Mouse (Mus musculus): ENCODE results near the gene Tmco4. TPM values are rescaled to one million over a fixed set of nuclear protein-coding genes. Genes with fewer than 3 reads are reported as not detected.

The Tmco4 gene
- polyA plus RNA-seq, 1 experiment from 2014 or later = 6.1 TPM

DNA sequence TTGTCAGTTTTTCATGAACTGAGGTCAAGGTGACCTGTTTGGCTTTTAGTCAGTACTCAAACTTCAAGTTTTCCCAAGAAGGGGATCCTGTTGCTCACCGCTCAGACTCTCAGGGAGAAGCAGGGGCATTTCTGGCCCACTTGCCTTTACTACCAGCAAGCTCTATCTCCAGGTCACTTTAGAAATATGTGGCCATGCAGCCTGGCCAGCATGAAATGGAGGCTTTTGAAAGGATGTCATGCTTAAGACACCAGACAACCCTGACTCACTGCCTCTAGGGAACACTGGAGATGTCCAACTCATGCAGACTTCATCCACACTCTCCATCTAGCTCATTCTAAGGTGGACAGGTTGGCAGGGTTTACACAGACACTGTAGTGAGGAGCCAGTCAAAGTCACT, 132.8 kb downstream of the Tmco4 start:
- 83% methylated on average over 1 of the region's 1 CpGs for WGBS
- no peak for ATAC-seq (replicated peaks; ENCODE audit: low FRiP score)
- no peak overlapping the region for H3K27ac ChIP-seq
- H3K4me1 ChIP-seq = peaks cover 7% of the 10 kb centered on the region
- no peaks in the 10 kb centered on the region for H3K27me3 ChIP-seq
- no peak overlapping the region for H3K4me2 ChIP-seq
- H3K4me3 ChIP-seq (replicated peaks) = no peak overlapping the region
- H3K9ac ChIP-seq = no peak overlapping the region
- no peaks in the 10 kb centered on the region for H3K9me3 ChIP-seq (replicated peaks)
- peaks cover 32% of the 10 kb centered on the region for H3K36me3 ChIP-seq

Other genes with a start within 250 kb of the Tmco4 start
- gene Pla2g2c, start 248.1 kb upstream of the Tmco4 start, polyA plus RNA-seq (2015; fragmentation: Nextera tagmentation; extraction: Ambion mirVana) = 0.33 and 0.45 TPM in 2 replicates
- gene Ubxn10, start 235.7 kb upstream of the Tmco4 start, polyA plus RNA-seq (2015; fragmentation: Nextera tagmentation; extraction: Ambion mirVana) = 1.0 and 1.8 TPM in 2 replicates
- 0.19 and 0.93 TPM in 2 replicates for gene Pla2g2f, start 215.3 kb upstream of the Tmco4 start, polyA plus RNA-seq (2015; fragmentation: Nextera tagmentation; extraction: Ambion mirVana)
- gene Pla2g2d, start 197.2 kb upstream of the Tmco4 start, polyA plus RNA-seq (2015; fragmentation: Nextera tagmentation; extraction: Ambion mirVana) = 0.21 TPM in 1 of 2 replicates, not detected in the other
- 0.38 and 0.55 TPM in 2 replicates for gene Pla2g5, start 109.4 kb upstream of the Tmco4 start, polyA plus RNA-seq (2015; fragmentation: Nextera tagmentation; extraction: Ambion mirVana)
- not detected in 2 replicates for gene Gm13030, start 98.9 kb upstream of the Tmco4 start, polyA plus RNA-seq (2015; fragmentation: Nextera tagmentation; extraction: Ambion mirVana)
- 0.30 and 0.48 TPM in 2 replicates for gene Pla2g2e, start 94.9 kb upstream of the Tmco4 start, polyA plus RNA-seq (2015; fragmentation: Nextera tagmentation; extraction: Ambion mirVana)
- gene Otud3, start 58.9 kb upstream of the Tmco4 start, polyA plus RNA-seq (2015; fragmentation: Nextera tagmentation; extraction: Ambion mirVana) = 2.5 and 3.5 TPM in 2 replicates
- 6.3 and 8.2 TPM in 2 replicates for gene Rnf186, start 5.8 kb upstream of the Tmco4 start, polyA plus RNA-seq (2015; fragmentation: Nextera tagmentation; extraction: Ambion mirVana)
- gene Htr6, start 102.7 kb downstream of the Tmco4 start, polyA plus RNA-seq (2015; fragmentation: Nextera tagmentation; extraction: Ambion mirVana) = not detected in 2 replicates
- 28.4 and 35.7 TPM in 2 replicates for gene Nbl1, start 120.1 kb downstream of the Tmco4 start, polyA plus RNA-seq (2015; fragmentation: Nextera tagmentation; extraction: Ambion mirVana)
- 522 and 595 TPM in 2 replicates for gene Minos1, start 158.2 kb downstream of the Tmco4 start, polyA plus RNA-seq (2015; fragmentation: Nextera tagmentation; extraction: Ambion mirVana)
- gene Capzb, start 220.0 kb downstream of the Tmco4 start, polyA plus RNA-seq (2015; fragmentation: Nextera tagmentation; extraction: Ambion mirVana) = 392 and 395 TPM in 2 replicates